Mouse (Mus musculus) lung, adult 2 months (tissue): ENCODE data around the gene Trp53bp2. TPM values are rescaled to one million over a fixed set of nuclear protein-coding genes. Genes with fewer than 3 reads are reported as not detected.
A peak's percentile ranks its signal among the peaks of the same experiment; 100 is the strongest.

Source experiments
- DNase-seq: peaks from one replicate; pipeline ENCODE4 v3.0.0; 2022
- H3K4me1 ChIP-seq: fragments of 200-500 bp; 2 replicates; pipeline ENCODE4 v1.6.1; 2011; ENCODE audit warnings: low read length; ENCODE audit not compliant: control insufficient read depth, insufficient read depth
- H3K4me3 ChIP-seq: fragments of 200-500 bp; replicated peaks from 2 replicates; pipeline ENCODE3; 2011; ENCODE audit warnings: low read depth, mild to moderate bottlenecking, control low read depth, low read length; ENCODE audit errors: extremely low read depth
- CTCF ChIP-seq: fragments of 200-500 bp; IDR thresholded peaks from 2 replicates; pipeline ENCODE4 v1.5.1; 2011; ENCODE audit warnings: mild to moderate bottlenecking, low read length, control low read depth; ENCODE audit not compliant: insufficient read depth
- POLR2A ChIP-seq: fragments of 200-500 bp; IDR thresholded peaks from 2 replicates; pipeline ENCODE4 v1.6.1; 2011; ENCODE audit warnings: low read depth, mild to moderate bottlenecking, control low read depth, low read length, borderline replicate concordance; ENCODE audit errors: extremely low read depth
- WGBS: fragments of 180-500 bp; shearing (Covaris S2); methylation state at CpG from one replicate; pipeline ENCODE4 v1.1.7; 2018; 5-methylcytosine and 5-hydroxymethylcytosine counted together
- polyA plus RNA-seq: library from polyadenylated mRNA; depleted of rRNA; stranded (reverse); fragments of >200 nt; gene quantifications from 2 replicates; pipeline ENCODE4 v1.2.3, GENCODE M21; 2012

Gene Trp53bp2
- polyA plus RNA-seq, 1 experiment: 43.0 TPM

- no peak overlapping the region for H3K4me3 ChIP-seq
- no peak for TF ChIP-seq CTCF
- no peak for TF ChIP-seq POLR2A
- WGBS: 60% methylated on average over 11 of the region's 11 CpGs
- no peak for DNase-seq
- no peaks in the 10 kb centered on the region for H3K4me1 ChIP-seq
Measured at GRCm38 (mm10) chr1:182378205-182378835, 30.7 kb upstream of the Trp53bp2 start.

- TF ChIP-seq CTCF (no peak), POLR2A (no peak)
- no peak for DNase-seq
- WGBS: 62% methylated on average over 7 of the region's 7 CpGs
- Histone ChIP-seq H3K4me1 (no peaks in the 10 kb centered on the region), H3K4me3 (no peak overlapping the region)
Measured at GRCm38 (mm10) chr1:182378876-182379275, 30.1 kb upstream of the Trp53bp2 start.

- Histone ChIP-seq H3K4me1 (no peaks in the 10 kb centered on the region), H3K4me3 (no peak overlapping the region)
- no peak for TF ChIP-seq CTCF
- no peak for TF ChIP-seq POLR2A
- WGBS: 48% methylated on average over 7 of the region's 7 CpGs
- DNase-seq: no peak
Measured at GRCm38 (mm10) chr1:182380683-182381082, 28.3 kb upstream of the Trp53bp2 start.

- H3K4me1 ChIP-seq: no peaks in the 10 kb centered on the region
- WGBS: 83% methylated on average over 3 of the region's 3 CpGs
- TF ChIP-seq POLR2A (no peak), CTCF (peak; percentile 31; the same call in 1 of the 2 replicates)
- no peak overlapping the region for H3K4me3 ChIP-seq
- DNase-seq: no peak
Measured at GRCm38 (mm10) chr1:182381327-182381726, 27.6 kb upstream of the Trp53bp2 start.

- WGBS: 57% methylated on average over 9 of the region's 9 CpGs
- TF ChIP-seq CTCF (no peak), POLR2A (no peak)
- DNase-seq: no peak
- Histone ChIP-seq H3K4me1 (no peaks in the 10 kb centered on the region), H3K4me3 (no peak overlapping the region)
Measured at GRCm38 (mm10) chr1:182383096-182383495, 25.9 kb upstream of the Trp53bp2 start.

- DNase-seq: no peak
- peaks cover 2% of the 10 kb centered on the region; the same call in 1 of the 2 replicates for H3K4me1 ChIP-seq
Measured at GRCm38 (mm10) chr1:182386449-182386848, 22.5 kb upstream of the Trp53bp2 start.

DNA sequence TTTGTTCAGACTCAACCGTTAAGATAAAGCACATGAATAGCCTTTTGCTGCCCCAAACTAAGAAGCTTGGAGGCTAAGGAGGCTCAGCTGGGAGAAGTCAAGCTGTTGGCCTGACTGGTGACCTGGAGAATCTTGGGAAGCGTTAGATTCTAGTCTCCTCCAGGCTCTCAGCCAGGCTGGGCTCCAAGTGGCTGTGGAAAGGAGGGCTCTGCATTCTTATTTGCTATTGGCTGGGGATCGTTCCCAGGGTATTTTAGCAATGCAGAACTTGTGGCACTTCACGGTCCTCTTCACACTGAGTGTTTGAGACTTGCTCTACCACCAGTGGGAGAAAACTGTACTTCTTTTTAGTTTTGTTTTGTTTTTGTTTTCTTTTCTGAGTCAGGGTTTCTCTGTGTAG, 20.2 kb upstream of the Trp53bp2 start:
- Histone ChIP-seq H3K4me1 (peaks cover 2% of the 10 kb centered on the region; the same call in 1 of the 2 replicates), H3K4me3 (no peak overlapping the region)
- WGBS: 37% methylated on average over 4 of the region's 4 CpGs
- peak; percentile 67 for DNase-seq
- TF ChIP-seq CTCF (no peak), POLR2A (no peak)

More at GRCm38 (mm10) chr1:182386449-182386848, 22.5 kb upstream of the Trp53bp2 start:
- TF ChIP-seq POLR2A (no peak), CTCF (no peak)
- 87% methylated on average over 8 of the region's 8 CpGs for WGBS
- H3K4me3 ChIP-seq: no peak overlapping the region

- no peak overlapping the region for H3K4me3 ChIP-seq
- TF ChIP-seq CTCF (no peak), POLR2A (no peak)
- peaks cover 3% of the 10 kb centered on the region for H3K4me1 ChIP-seq
- DNase-seq: no peak
- WGBS: 48% methylated on average over 8 of the region's 8 CpGs
Measured at GRCm38 (mm10) chr1:182398171-182398570, 10.8 kb upstream of the Trp53bp2 start.

DNA sequence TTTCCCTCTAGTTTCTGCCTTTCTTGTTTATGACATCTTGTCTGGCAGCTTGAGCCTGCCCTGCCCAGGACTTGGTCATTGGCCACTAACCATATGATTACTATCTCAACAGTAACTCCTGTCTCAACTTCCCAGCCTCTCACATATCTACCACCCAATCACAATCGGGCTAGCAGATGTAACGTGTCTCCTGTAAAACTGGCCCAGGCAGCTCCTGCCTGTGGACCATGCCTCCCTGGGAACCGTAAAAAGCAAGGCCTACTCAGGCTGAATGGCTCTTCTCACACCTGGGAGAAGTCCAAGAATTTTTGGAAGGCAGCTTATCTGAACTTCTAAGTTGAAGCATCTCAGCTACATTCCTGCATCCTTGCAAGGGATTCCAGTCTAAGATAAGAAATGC, 10.2 kb upstream of the Trp53bp2 start:
- DNase-seq: peak; percentile 44
- Histone ChIP-seq H3K4me1 (peaks cover 3% of the 10 kb centered on the region), H3K4me3 (no peak overlapping the region)
- TF ChIP-seq CTCF: no peak
- TF ChIP-seq POLR2A: no peak
- WGBS: 30% methylated on average over 3 of the region's 3 CpGs

- no peak for DNase-seq
- H3K4me1 ChIP-seq: peaks cover 3% of the 10 kb centered on the region
- TF ChIP-seq POLR2A (no peak), CTCF (no peak)
- H3K4me3 ChIP-seq: no peak overlapping the region
- 47% methylated on average over 2 of the region's 2 CpGs for WGBS
Measured at GRCm38 (mm10) chr1:182399205-182399604, 9.8 kb upstream of the Trp53bp2 start.
